Mouse (Mus musculus) neural tube, embryonic 13.5 days (tissue): ENCODE data around the gene Snd1. TPM values are rescaled to one million over a fixed set of nuclear protein-coding genes. Genes with fewer than 3 reads are reported as not detected.

Experiments used
- ATAC-seq: fragments of 200-750 bp; cut with Nextera tagmentation; 2 replicates; pipeline ENCODE4 v1.8.0; 2017; ENCODE audit warnings: low read depth, mild to moderate bottlenecking, moderate TSS enrichment, moderate library complexity
- H3K27ac ChIP-seq: fragments of 300-500 bp; sonication (generic); replicated peaks from 2 replicates; pipeline ENCODE4 v1.5.1; 2015; ENCODE audit warnings: moderate library complexity, mild to moderate bottlenecking, inconsistent platforms
- H3K27me3 ChIP-seq: fragments of 300-500 bp; sonication (generic); 2 replicates; pipeline ENCODE4 v1.6.1; 2015; ENCODE audit warnings: mild to moderate bottlenecking, inconsistent platforms
- H3K36me3 ChIP-seq: fragments of 300-500 bp; sonication (generic); 2 replicates; pipeline ENCODE4 v1.6.1; 2015; ENCODE audit warnings: mild to moderate bottlenecking, inconsistent platforms
- H3K4me1 ChIP-seq: fragments of 300-500 bp; sonication (generic); replicated peaks from 2 replicates; pipeline ENCODE4 v1.6.1; 2015; ENCODE audit warnings: inconsistent platforms
- H3K4me2 ChIP-seq: fragments of 300-500 bp; sonication (generic); 2 replicates; pipeline ENCODE4 v1.6.1; 2015; ENCODE audit warnings: inconsistent platforms, mild to moderate bottlenecking, moderate library complexity
- H3K4me3 ChIP-seq: fragments of 300-500 bp; sonication (generic); 2 replicates; pipeline ENCODE4 v1.5.1; 2015; ENCODE audit warnings: mild to moderate bottlenecking, inconsistent platforms
- H3K9ac ChIP-seq: fragments of 300-500 bp; sonication (generic); 2 replicates; pipeline ENCODE4 v1.6.1; 2015; ENCODE audit warnings: moderate library complexity, mild to moderate bottlenecking, inconsistent platforms
- H3K9me3 ChIP-seq: fragments of 300-500 bp; sonication (generic); 2 replicates; pipeline ENCODE4 v1.6.1; 2016; ENCODE audit warnings: inconsistent platforms
- WGBS: fragments of 180-500 bp; shearing (Covaris S2); methylation state at CpG from one replicate; pipeline ENCODE4 v1.1.7; 2015; 5-methylcytosine and 5-hydroxymethylcytosine counted together
- polyA plus RNA-seq: library from polyadenylated mRNA; unstranded; fragments of >200 nt; fragmentation: Nextera tagmentation; extraction: Ambion mirVana; gene quantifications from 2 replicates; pipeline ENCODE4 v1.2.1, GENCODE M21; 2015

Gene Snd1
- polyA plus RNA-seq, 1 experiment from 2014 or later = 77.5 TPM

DNA sequence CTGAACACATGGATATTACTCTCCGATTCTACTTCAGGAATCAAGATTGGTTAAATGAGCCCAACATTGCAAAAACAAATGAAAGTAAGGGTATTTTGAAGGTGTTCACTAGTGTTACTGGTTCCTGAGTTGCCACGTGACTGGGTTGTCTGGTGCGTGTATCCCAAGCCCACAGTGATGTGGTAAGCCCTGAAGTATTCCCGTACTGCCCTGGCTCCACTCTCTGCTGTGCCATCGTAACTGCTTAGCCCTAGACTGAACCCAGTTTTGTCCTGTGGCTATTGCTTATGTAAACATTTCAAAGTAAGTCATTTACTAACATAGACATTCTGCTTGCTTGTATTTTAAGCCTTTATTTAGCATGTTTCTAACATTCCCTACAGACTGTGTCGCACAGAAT, 256.3 kb downstream of the Snd1 start:
- Histone ChIP-seq H3K27me3 (no peaks in the 10 kb centered on the region), H3K9ac (no peak overlapping the region), H3K4me1 (peaks cover 27% of the 10 kb centered on the region), H3K9me3 (no peaks in the 10 kb centered on the region), H3K4me3 (no peak overlapping the region), H3K36me3 (no peaks in the 10 kb centered on the region), H3K4me2 (no peak overlapping the region), H3K27ac (no peak overlapping the region)
- WGBS = 95% methylated on average over 6 of the region's 6 CpGs
- ATAC-seq = no peak

DNA sequence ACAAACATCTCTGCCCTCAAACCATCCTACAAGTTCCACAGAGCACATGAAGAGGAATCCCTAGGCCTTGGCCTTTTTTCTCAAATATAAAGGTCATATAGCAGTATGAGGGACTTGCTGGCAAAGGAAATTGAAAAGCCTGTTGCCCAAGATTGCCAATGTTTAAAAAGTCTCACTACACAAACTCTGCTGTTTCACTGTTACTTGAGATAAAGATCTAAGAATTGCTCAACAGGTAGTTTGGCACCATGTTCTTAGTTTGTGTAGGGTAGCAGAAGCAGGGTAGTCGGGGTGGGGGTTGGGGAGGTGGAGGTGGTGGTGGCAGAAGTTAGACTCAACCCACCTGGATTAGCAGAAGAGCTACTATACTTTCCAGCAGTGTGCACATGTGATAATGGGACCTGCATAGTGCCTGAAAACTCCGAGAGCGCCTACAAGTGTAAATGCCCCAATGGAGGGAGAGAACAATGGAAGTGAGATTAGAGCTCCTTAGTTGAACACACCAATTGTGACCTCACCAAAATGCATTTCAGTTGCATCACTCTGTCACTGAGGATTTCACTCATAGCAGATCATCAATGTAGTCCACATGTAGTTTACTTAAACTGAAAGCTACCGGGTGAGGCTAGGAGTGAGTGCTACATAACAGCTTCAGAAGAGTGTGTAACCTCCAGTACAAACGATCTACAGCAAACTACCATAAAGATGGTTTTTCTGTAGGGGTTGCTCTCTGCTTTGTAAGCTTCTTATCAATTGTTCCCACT, 259.1 kb downstream of the Snd1 start:
- no peaks in the 10 kb centered on the region for H3K36me3 ChIP-seq
- H3K27ac ChIP-seq = no peak overlapping the region
- H3K27me3 ChIP-seq = no peaks in the 10 kb centered on the region
- no peak overlapping the region for H3K4me3 ChIP-seq
- no peak for ATAC-seq
- no peak overlapping the region for H3K4me2 ChIP-seq
- H3K9ac ChIP-seq = no peak overlapping the region
- peaks cover 11% of the 10 kb centered on the region for H3K4me1 ChIP-seq
- no peaks in the 10 kb centered on the region for H3K9me3 ChIP-seq
- 85% methylated on average over 5 of the region's 5 CpGs for WGBS

GRCm38 (mm10) chr6:28735116-28735515, 260.2 kb downstream of the Snd1 start:
- Histone ChIP-seq H3K9ac (no peak overlapping the region), H3K4me1 (peaks cover under 1% of the 10 kb centered on the region; the same call in 1 of the 2 replicates), H3K27ac (no peak overlapping the region), H3K4me3 (no peak overlapping the region), H3K4me2 (no peak overlapping the region), H3K27me3 (no peaks in the 10 kb centered on the region), H3K9me3 (no peaks in the 10 kb centered on the region), H3K36me3 (no peaks in the 10 kb centered on the region)
- ATAC-seq = no peak
- 80% methylated on average over 9 of the region's 9 CpGs for WGBS

- H3K27me3 ChIP-seq = no peaks in the 10 kb centered on the region
- no peak overlapping the region for H3K27ac ChIP-seq
- WGBS = 73% methylated on average over 7 of the region's 7 CpGs
- no peak overlapping the region for H3K9ac ChIP-seq
- H3K4me1 ChIP-seq = no peaks in the 10 kb centered on the region
- H3K4me2 ChIP-seq = no peak overlapping the region
- H3K4me3 ChIP-seq = no peak overlapping the region
- no peak for ATAC-seq
- no peaks in the 10 kb centered on the region for H3K36me3 ChIP-seq
- H3K9me3 ChIP-seq = no peaks in the 10 kb centered on the region
Measured at GRCm38 (mm10) chr6:28736665-28737064, 261.7 kb downstream of the Snd1 start.

DNA sequence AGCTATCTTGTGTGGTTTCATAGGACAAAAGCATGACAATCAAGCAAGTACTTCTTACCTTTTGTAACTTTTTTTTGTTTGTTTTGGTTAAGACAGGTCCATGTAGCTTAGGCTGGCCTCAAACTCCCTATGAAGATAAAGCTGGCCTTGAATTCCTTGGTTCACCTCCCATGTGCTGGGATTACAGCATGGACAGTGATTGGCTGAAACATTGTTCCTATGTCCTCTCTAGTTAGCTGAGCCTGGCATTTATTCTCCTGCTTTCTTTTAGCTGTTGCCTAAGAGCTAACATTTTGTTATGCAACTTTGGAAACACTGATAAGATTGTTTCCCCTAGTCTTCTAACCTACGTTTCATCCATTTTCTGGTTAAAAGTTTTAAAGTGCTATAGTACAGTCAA, 262.7 kb downstream of the Snd1 start:
- no peak overlapping the region for H3K4me3 ChIP-seq
- no peak for ATAC-seq
- 96% methylated on average over 1 of the region's 1 CpGs for WGBS
- no peaks in the 10 kb centered on the region for H3K9me3 ChIP-seq
- no peak overlapping the region for H3K27ac ChIP-seq
- no peak overlapping the region for H3K4me2 ChIP-seq
- no peaks in the 10 kb centered on the region for H3K4me1 ChIP-seq
- H3K27me3 ChIP-seq = no peaks in the 10 kb centered on the region
- no peaks in the 10 kb centered on the region for H3K36me3 ChIP-seq
- H3K9ac ChIP-seq = no peak overlapping the region

DNA sequence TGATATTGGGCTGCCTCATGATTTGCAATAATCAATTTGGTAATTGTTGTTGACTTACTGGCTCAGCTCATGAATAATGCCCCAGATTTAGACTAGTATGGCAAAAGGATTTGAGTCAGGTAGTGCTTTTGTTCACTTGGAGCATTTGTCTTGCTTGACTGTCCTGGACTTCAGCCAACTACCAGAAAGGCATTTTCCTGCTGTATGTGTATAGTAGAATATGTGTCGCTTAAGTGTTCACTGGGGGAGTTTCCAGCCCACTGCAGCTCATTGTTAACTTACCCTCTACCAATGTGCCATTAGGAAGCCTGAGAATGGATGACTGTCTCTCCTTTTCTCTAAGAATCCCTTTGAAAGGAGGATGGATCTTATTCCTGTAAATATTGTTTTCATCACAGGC, 268.6 kb downstream of the Snd1 start:
- WGBS = 17% methylated on average over 1 of the region's 1 CpGs
- Histone ChIP-seq H3K36me3 (peaks cover 7% of the 10 kb centered on the region; the same call in 1 of the 2 replicates), H3K27me3 (no peaks in the 10 kb centered on the region), H3K27ac (peak overlapping the region; percentile 30), H3K9ac (no peak overlapping the region), H3K4me2 (no peak overlapping the region), H3K4me1 (peaks cover 42% of the 10 kb centered on the region), H3K9me3 (no peaks in the 10 kb centered on the region), H3K4me3 (no peak overlapping the region)
- no peak for ATAC-seq

GRCm38 (mm10) chr6:28745864-28746263, 270.9 kb downstream of the Snd1 start:
- Histone ChIP-seq H3K36me3 (peaks cover 7% of the 10 kb centered on the region; the same call in 1 of the 2 replicates), H3K9me3 (no peaks in the 10 kb centered on the region), H3K27me3 (no peaks in the 10 kb centered on the region), H3K4me1 (peaks cover 64% of the 10 kb centered on the region), H3K9ac (no peak overlapping the region), H3K4me2 (no peak overlapping the region), H3K4me3 (no peak overlapping the region), H3K27ac (no peak overlapping the region)
- 72% methylated on average over 7 of the region's 7 CpGs for WGBS
- no peak for ATAC-seq

GRCm38 (mm10) chr6:28747025-28747424, 272.1 kb downstream of the Snd1 start:
- H3K9me3 ChIP-seq = no peaks in the 10 kb centered on the region
- H3K4me2 ChIP-seq = no peak overlapping the region
- H3K4me1 ChIP-seq = peaks cover 71% of the 10 kb centered on the region
- H3K4me3 ChIP-seq = no peak overlapping the region
- H3K36me3 ChIP-seq = peaks cover 7% of the 10 kb centered on the region; the same call in 1 of the 2 replicates
- no peak overlapping the region for H3K9ac ChIP-seq
- H3K27me3 ChIP-seq = no peaks in the 10 kb centered on the region
- ATAC-seq = no peak
- H3K27ac ChIP-seq = no peak overlapping the region
- WGBS = 91% methylated on average over 5 of the region's 5 CpGs

GRCm38 (mm10) chr6:28747931-28748670, 273.2 kb downstream of the Snd1 start:
- H3K4me2 ChIP-seq = no peak overlapping the region
- WGBS = 66% methylated on average over 14 of the region's 14 CpGs
- H3K27ac ChIP-seq = peak overlapping the region; percentile 24
- no peak for ATAC-seq
- no peaks in the 10 kb centered on the region for H3K9me3 ChIP-seq
- H3K4me3 ChIP-seq = no peak overlapping the region
- H3K27me3 ChIP-seq = no peaks in the 10 kb centered on the region
- peaks cover 7% of the 10 kb centered on the region; the same call in 1 of the 2 replicates for H3K36me3 ChIP-seq
- H3K9ac ChIP-seq = no peak overlapping the region
- H3K4me1 ChIP-seq = peaks cover 71% of the 10 kb centered on the region

- peaks cover 64% of the 10 kb centered on the region for H3K4me1 ChIP-seq
- 64% methylated on average over 3 of the region's 3 CpGs for WGBS
- no peak for ATAC-seq
- no peaks in the 10 kb centered on the region for H3K27me3 ChIP-seq
- H3K4me3 ChIP-seq = no peak overlapping the region
- H3K36me3 ChIP-seq = peaks cover 7% of the 10 kb centered on the region; the same call in 1 of the 2 replicates
- H3K9ac ChIP-seq = no peak overlapping the region
- no peaks in the 10 kb centered on the region for H3K9me3 ChIP-seq
- no peak overlapping the region for H3K4me2 ChIP-seq
- peak overlapping the region; percentile 24; the same call in 1 of the 2 replicates for H3K27ac ChIP-seq
Measured at GRCm38 (mm10) chr6:28749224-28749623, 274.3 kb downstream of the Snd1 start.

- H3K9me3 ChIP-seq = no peaks in the 10 kb centered on the region
- H3K27me3 ChIP-seq = no peaks in the 10 kb centered on the region
- H3K27ac ChIP-seq = 0 out of 2 replicates have a peak overlapping the region, but pooled peaks have one; percentile 0
- H3K4me2 ChIP-seq = no peak overlapping the region
- no peak for ATAC-seq
- WGBS = 81% methylated on average over 3 of the region's 3 CpGs
- H3K9ac ChIP-seq = no peak overlapping the region
- peaks cover 54% of the 10 kb centered on the region for H3K4me1 ChIP-seq
- no peak overlapping the region for H3K4me3 ChIP-seq
- H3K36me3 ChIP-seq = peaks cover 3% of the 10 kb centered on the region; the same call in 1 of the 2 replicates
Measured at GRCm38 (mm10) chr6:28751186-28751585, 276.2 kb downstream of the Snd1 start.

- Histone ChIP-seq H3K36me3 (no peaks in the 10 kb centered on the region), H3K27ac (no peak overlapping the region), H3K9me3 (no peaks in the 10 kb centered on the region), H3K9ac (no peak overlapping the region), H3K4me2 (no peak overlapping the region), H3K4me3 (no peak overlapping the region), H3K4me1 (peaks cover 65% of the 10 kb centered on the region), H3K27me3 (no peaks in the 10 kb centered on the region)
- no peak for ATAC-seq
- WGBS = 92% methylated on average over 5 of the region's 5 CpGs
Measured at GRCm38 (mm10) chr6:28753217-28753616, 278.3 kb downstream of the Snd1 start.
